Mouse (Mus musculus): Measurements from ENCODE around the gene Nt5c3b. TPM values are rescaled to one million over a fixed set of nuclear protein-coding genes. Genes with fewer than 3 reads are reported as not detected.

The Nt5c3b gene
- polyA plus RNA-seq, 1 experiment: 63.7 TPM

DNA sequence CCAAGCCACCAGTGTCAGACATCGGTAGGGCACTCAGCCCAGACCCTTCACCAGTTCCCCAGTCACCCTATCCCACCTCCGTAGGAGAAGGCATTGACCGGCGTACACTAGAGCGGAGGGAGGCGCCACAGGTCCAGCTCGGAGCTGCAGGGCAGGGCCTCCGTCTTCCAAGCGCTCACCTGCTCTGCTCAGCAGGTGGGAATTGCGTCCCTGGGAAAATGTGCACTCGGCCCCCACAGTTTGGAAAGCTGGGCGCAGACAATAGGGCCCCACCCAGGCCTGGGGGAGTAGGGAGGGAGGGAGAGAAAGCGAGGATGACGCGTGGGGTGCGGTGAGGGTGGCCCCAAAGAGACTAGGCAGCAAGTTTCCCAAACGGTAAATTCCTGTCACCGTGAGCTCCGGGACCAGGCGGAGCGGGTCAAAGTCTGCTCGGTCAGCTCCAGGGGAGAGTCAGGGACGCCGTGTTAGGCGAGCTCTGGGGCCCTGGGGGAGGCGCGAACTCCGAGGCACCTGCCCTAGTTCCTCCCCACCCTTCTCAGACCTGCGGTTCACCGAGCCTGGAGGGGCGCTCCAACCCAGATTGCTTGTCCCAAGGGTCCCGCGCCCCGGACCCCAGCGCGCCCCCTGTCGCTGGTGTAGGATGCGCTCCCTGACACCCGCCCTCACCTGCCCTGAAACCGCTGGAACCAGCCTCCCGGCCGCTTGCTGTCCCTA, 44.6 kb downstream of the Nt5c3b start:
- TF ChIP-seq GATA1 (IDR thresholded peaks at IDR 0.05; ENCODE audit: low read length): no peak

DNA sequence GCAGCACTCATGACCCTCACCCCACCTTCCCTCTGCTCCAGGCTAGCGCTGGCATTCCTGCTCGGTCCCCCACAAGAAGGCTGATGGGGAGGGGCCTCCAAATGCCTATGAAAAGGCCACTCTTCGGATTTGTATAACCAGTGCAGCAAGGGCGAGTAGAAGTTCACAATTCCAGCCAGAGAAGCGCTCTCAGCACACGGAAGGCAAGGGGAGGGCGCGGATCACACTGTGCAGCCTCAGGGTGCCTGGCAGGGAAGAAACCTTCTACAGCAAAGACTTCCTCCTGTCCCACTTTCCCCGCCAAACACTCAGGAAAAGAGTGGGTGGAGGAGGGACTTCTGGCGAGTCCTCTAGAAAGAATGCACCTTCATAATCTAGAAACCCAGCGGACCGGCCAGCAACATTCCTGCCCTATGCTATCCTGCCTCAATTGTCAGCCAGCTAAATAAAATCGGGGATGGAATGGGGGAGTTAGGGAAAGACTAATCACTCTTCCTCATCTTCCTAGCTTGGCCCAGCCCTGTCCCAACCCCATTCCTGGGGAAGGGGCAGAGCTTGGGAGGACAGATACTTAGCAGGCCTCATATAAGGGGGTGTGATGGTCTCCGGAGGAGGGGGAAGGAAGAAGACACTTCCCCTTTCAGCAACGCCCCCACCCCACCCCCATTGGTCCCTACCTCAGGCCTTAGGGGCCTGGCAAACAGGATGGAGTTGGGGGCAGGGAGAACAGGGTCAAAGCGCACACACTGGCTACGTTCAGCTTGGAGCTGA, 45.6 kb downstream of the Nt5c3b start:
- TF ChIP-seq GATA1 (IDR thresholded peaks at IDR 0.05; ENCODE audit: low read length): no peak

DNA sequence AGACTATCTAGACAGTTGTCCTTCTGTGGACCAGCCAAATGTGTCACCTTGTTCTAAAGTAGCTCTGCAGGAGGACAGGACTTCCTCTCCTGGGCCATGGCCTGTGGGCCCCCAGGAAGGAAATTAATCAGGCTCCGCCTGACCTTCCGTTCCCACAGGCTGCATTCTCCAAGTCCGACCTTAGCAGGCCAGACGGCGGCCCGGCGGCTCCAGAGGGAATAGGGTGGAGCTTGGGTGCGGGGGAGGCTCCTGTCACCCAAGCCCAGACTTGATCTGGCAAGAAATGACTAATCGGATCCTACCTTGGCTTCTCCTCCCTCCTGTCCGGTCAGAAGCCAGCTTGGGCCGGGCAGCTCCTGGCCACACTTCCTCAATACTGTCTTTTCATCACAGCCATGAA, 46.4 kb downstream of the Nt5c3b start:
- no peak for TF ChIP-seq GATA1 (IDR thresholded peaks at IDR 0.05; ENCODE audit: low read length)

DNA sequence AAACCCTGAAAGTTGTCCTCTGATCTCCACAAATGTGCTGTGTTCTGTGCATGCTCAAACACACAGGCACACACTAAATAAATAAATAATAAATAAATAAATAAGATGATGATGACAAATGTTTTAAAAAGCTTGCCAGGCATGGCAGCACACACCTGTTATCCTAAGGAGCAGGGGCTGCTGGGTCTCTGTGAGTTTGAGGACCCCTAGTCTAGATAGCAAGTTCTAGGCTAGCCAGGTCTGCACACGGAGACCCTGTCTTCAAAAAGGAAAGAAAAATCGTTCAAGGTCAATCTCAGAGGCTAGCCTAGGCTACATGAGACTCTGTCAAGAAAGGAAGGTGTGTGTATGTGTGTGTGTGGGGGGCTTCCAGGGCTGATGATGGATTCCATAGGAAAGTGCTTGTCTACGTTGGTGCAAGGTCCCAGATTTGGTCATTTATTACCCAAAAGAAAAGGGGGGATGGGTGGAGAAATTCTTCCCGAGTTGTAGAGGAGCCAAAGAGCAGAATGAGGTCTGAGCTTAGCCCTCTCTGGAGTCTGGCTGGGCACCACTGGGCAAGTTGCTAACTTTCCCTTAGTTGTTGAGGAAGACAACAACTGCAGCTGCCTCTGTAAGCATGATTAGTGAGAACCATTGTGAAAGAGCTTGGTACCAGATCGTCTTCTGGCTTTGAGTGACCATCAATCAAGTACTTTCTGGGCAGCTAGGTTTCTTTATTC, 47.1 kb downstream of the Nt5c3b start:
- no peak for TF ChIP-seq GATA1 (IDR thresholded peaks at IDR 0.05; ENCODE audit: low read length)

DNA sequence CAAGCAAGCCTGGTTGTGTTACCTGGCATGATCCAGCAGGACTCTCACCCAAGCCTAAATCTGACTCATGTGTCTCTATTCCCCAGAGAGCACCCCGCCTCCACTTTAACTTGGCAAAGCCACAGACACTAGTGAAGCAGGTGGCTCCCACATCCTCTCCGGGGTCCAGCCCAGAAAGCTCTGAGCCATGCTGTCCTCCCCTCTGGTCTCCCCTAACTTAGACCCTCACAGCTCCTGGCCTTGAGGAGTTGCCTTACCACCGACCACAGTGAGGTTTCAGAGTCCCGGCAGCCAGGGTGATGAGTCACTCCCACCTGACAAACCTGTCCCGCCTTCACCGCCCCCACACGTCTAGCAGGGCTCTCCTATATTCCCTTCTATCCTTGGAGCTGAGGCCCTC, 47.9 kb downstream of the Nt5c3b start:
- TF ChIP-seq GATA1 (IDR thresholded peaks at IDR 0.05; ENCODE audit: low read length): no peak

DNA sequence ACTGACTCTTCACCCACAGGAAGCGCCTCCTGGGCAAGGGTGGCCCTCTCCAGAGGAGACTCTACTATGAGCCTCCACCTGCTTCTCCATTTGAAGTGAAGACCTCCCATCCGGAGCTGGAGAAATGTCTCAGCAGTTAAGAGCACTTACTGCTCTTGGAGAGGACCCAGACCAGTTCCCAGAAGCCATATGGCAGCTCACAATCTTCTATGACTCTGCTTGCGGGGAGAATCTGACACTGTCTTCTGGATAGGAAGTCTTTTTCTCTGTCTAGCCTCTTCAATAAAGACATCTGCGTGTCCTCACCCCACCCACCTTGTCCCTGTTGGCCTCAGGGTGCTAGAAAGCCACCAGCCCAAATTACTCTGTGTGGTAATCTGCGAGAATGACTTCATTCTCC, 48.6 kb downstream of the Nt5c3b start:
- no peak for TF ChIP-seq GATA1 (IDR thresholded peaks at IDR 0.05; ENCODE audit: low read length)

DNA sequence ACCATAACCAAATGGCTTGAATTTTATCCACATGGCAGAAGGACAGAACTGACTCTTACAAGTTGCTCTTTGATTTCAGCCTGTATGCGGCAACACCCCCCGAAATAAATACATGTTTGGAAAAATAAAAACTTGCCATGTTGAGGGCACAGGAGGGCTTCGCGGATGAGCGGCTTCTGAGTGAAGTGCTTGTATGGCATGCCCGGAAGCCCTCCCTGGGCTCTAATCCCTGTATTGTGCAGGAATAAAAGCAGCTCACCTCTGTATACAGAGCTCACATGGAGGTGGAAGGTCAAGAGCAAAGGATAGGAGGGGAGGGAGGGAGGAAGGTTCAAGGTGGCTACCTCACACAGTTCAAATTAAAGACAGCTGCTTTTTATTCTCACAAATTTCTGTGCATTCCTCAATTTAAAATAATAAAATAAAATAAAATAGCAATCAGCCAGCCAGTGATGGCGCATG, 49.7 kb downstream of the Nt5c3b start:
- no peak for TF ChIP-seq GATA1 (IDR thresholded peaks at IDR 0.05; ENCODE audit: low read length)

DNA sequence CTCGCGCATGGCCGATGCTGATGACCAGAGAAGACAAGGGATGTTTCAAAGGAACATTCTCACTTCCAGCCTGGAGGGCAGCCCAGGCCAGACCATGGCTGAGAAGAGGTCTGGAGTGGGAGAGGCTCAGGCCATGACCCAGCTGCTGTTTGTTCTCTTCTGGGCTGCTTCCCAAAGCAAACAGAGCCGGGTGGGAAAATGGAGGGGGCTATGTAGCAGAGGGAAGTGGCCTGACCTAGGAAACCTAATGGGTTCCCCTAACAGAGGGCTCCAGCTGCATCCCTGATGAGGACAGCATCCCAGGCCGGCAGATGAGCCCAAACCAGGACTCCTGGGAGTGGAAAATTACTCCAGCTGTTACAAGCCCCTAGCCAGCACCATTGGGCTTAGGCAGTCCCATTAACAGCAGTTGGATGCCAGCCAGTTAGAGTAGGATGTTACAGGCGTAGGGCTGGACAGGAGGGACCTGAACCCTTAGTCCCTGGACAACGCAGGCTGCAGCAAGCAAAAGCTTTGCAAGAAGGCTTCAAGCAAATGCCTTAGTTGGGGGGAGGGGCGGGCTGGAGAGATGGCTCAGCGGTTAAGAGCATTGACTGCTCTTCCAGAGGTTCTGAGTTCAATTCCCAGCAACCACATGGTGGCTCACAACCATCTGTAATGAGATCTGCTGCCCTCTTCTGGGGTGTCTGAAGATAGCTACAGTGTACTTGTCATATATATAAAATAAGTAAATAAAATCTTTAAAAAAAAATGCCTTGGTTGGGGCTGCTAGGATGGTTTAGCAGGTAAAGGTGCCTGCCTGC, 50.3 kb downstream of the Nt5c3b start:
- TF ChIP-seq GATA1 (IDR thresholded peaks at IDR 0.05; ENCODE audit: low read length): no peak

DNA sequence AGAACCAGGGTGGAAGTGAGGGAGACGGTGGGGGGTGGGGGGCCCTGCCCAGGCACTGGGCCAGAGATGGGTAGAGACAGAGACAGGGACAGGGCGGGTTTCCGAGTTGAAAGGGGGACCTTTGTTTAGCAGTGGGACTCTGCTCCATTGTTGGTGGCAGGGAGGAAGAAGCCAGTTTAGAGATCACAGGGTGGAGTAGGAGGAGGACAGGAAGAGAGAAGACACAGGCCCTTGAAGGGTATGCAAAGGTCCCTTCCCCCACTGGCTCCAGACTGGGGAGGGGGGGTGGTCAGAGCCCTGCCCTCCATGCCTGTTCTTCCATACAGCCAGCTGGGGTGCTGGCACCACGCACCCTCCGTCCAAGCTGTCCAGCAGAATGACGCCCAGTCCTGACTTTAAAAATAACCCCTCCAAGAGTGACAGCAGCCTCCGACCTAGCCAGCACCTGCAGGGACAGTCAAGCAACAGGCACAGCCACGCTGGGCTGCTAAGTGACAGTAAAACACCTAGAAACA, 51.6 kb downstream of the Nt5c3b start:
- no peak for TF ChIP-seq GATA1 (IDR thresholded peaks at IDR 0.05; ENCODE audit: low read length)

DNA sequence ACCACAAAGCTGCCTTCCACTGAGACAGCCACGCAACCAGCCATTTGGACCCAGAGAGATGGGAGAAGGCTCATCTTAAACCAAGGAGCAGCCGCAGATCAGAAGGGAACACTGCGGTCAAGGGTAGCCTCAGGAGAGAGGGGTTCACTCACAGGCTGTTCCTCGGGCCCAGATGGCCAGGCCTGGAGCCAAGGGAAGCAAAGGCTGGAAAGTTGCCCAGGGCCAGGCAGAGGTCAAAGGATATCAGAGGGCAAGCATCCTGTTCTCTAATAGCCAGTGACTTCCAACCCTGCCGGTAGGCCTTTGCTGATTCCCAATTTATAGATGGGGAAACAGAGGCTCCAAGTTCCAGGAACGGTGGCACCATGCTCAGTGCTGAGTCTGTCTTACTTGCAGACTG, 53.0 kb downstream of the Nt5c3b start:
- TF ChIP-seq GATA1 (IDR thresholded peaks at IDR 0.05; ENCODE audit: low read length): no peak

DNA sequence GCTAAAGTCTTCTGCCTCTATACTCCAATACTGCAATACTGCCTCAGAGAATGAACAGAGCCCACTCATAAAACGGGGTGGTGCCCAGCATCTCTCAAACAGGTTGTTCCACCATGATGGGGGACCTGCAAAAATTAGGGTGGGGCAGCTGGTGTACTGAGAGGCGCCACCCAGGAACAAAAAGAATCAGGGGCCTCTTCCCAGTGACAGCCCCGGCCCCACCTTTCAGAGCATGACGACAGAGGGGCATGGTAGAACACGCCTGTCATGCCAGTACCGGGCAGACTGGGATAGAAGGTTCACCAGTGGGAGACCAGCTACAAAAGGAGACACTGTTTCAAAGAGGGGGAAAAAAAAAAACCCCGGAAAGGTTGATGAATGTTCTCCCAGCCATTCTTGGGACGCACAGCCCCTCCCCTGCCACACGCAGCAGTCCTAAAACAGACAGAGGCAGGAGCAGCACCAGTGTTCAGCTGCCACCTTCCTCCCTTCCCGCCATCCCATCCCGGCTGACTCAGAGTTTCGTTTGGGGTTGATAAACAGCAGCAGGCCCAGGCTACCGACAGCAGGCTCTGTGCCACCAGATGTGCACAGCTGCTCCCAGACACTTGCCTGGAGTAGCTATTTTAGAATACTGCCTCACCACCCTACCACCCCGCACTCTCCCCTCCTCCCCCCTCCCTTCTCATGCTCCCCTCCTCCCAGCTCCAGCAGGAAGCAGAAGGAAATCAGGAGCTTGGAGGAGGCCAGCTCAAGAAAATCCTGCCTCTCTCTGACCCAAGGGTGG, 53.8 kb downstream of the Nt5c3b start:
- no peak for TF ChIP-seq GATA1 (IDR thresholded peaks at IDR 0.05; ENCODE audit: low read length)

DNA sequence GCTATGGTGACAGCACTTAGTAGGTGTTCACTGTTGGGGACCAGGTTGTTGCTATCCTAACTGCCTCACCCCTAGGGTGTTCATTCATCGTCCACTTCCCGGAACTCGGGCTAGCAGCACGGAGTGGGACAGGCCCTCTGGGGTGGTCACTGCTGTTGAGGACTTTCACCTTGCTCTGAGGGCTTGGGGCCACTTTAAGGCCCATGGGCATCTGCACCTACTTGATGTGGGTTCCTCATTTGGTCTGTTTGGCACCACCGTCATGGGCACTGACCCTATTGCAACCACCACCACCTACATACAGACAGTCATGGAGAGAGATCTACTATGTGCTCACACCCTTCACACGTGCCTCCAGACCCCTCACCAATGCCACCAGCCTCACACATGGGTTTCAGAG, 54.5 kb downstream of the Nt5c3b start:
- TF ChIP-seq GATA1 (IDR thresholded peaks at IDR 0.05; ENCODE audit: low read length): no peak

DNA sequence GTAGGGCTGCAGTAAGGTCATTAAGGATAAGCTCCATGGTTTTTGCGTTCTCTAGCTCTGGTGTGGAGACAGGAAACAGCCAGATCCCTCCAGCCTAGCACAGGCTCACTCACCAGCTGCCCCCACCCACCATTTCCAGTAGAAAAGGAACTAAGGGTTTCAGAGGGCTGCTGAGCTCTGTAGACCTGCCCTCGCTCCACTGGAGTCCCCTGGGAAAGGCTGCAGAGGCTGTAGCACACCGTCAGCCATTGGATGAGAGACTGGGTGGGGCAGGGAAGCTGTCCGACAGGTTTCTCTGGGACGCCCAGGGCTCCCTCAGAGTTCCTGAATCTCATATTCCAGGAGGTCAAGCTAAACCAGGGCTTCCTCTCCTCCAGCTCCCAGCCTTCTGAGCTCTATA, 55.0 kb downstream of the Nt5c3b start:
- no peak for TF ChIP-seq GATA1 (IDR thresholded peaks at IDR 0.05; ENCODE audit: low read length)

DNA sequence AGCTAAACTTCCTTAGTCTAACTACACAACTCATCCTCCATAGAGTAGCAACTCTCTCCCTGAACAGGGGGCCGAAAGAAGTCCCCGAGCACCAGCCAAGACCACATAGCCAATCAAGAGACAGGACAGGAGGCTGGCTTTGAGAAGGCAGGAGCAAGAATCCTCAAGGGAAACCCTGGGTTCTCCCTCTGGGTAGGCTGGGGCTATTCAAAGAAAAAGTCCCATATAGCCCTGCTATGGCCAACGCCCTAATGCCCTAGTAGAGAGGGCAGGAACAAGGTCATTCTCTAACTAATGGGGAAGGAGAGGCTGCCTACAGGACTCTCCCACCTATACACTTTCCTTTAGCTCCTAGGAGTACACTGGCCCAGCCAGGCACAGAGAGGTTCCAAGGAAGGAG, 56.6 kb downstream of the Nt5c3b start:
- TF ChIP-seq GATA1 (IDR thresholded peaks at IDR 0.05; ENCODE audit: low read length): no peak
